In the genomic region with DNA sequence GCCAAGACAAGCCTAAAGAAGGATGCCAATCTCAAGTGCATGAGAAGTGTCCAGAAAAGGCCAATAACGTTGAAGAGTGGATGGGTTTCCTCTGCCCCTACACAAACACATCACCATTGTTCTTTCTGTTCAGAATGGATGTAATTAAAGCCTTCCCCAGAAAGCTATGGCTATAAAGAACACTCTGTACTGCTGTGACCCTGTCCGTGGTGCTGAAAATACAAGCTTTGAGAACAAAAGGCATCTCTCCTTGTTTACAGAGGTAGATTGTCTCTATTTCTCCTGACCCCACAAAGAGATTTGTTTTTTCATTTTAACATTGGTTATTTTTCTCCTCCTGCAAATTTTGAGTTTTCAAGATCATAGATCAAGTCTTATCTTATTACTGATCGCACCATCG, we compare ENCODE assay signal across 8 mouse cellular contexts.
A peak's percentile ranks its signal among the peaks of the same experiment; 100 is the strongest.
DNase-seq lines count a peak whose midpoint lies in the region.

No protein-coding gene starts in this region.

- DNase-seq in heart, postnatal 36 days = peak; percentile 5 to 7
- DNase-seq in heart, adult 11 months = no peak
- DNase-seq in 3T3-L1 (ENCODE audit: low read depth, low spot score) = peak; percentile 46
- peak; percentile 73 for DNase-seq in NIH3T3 (ENCODE audit: low read depth)
- peak; percentile 13 to 68 for DNase-seq in kidney, postnatal 36 days
- no peak for DNase-seq in cerebellum, postnatal 14 days
- DNase-seq in ovary, postnatal 10 days (ENCODE audit: low spot score) = no peak
- DNase-seq in gastrocnemius, postnatal 36 days = no peak

- intact Hi-C loops in heart, postnatal 36 days (cut with DNase I) = no loop called here
- intact Hi-C loops in gastrocnemius, postnatal 36 days (cut with DNase I) = no loop called here

Comparison
In these comparisons a context has a peak if more than half of its experiments do, and no peak if none do; other contexts are left out.
1. DNase-seq: peak in heart, postnatal 36 days (2 of 2), 3T3-L1 (single experiment), NIH3T3 (single experiment) and kidney, postnatal 36 days (2 of 2); none in heart, adult 11 months (single experiment), cerebellum, postnatal 14 days (0 of 2), ovary, postnatal 10 days (single experiment) and gastrocnemius, postnatal 36 days (0 of 2).